Mouse (Mus musculus): Measurements from ENCODE around the gene Gm15517.
"Not testable (repeated sequence)": the region's sequence is repeated elsewhere in the genome, so short reads cannot be mapped to it uniquely, and the experiment has no call there.

GRCm38 (mm10) chr7:44222335-44222734 lies 38.9 kb upstream of the Gm15517 start:
- TF ChIP-seq CTCF, EP300 (IDR thresholded peaks at IDR 0.05; ENCODE audit: low read depth): not testable (repeated sequence)
